Mouse (Mus musculus): ENCODE data around the gene Taf12. TPM values are rescaled to one million over a fixed set of nuclear protein-coding genes. Genes with fewer than 3 reads are reported as not detected.

The Taf12 gene
- polyA plus RNA-seq, 1 experiment = 14.0 TPM

- Histone ChIP-seq H3K27me3 (replicated peaks) (no peaks in the 10 kb centered on the region), H3K9me3 (no peaks in the 10 kb centered on the region), H3K4me3 (replicated peaks) (peak overlapping the region; percentile 93), H3K36me3 (replicated peaks; ENCODE audit: low read length) (peaks cover 43% of the 10 kb centered on the region), H3K4me1 (peaks cover 30% of the 10 kb centered on the region)
- TF ChIP-seq GATA1 (IDR thresholded peaks at IDR 0.05; ENCODE audit: borderline replicate concordance, low read length) (peak; percentile 62; the same call in 1 of the 3 replicates), FLI1 (IDR thresholded peaks at IDR 0.05; ENCODE audit: low read length) (no peak)
Observed at GRCm38 (mm10) chr4:132309140-132309848, 35.1 kb downstream of the Taf12 start.

GRCm38 (mm10) chr4:132309849-132310472, 35.8 kb downstream of the Taf12 start:
- Histone ChIP-seq H3K4me1 (peaks cover 30% of the 10 kb centered on the region), H3K9me3 (no peaks in the 10 kb centered on the region), H3K4me3 (replicated peaks) (peak overlapping the region; percentile 93), H3K27me3 (replicated peaks) (no peaks in the 10 kb centered on the region), H3K36me3 (replicated peaks; ENCODE audit: low read length) (peaks cover 45% of the 10 kb centered on the region)
- TF ChIP-seq FLI1 (IDR thresholded peaks at IDR 0.05; ENCODE audit: low read length) = no peak
- TF ChIP-seq GATA1 (IDR thresholded peaks at IDR 0.05; ENCODE audit: borderline replicate concordance, low read length) = no peak

- Histone ChIP-seq H3K36me3 (replicated peaks; ENCODE audit: low read length) (peaks cover 54% of the 10 kb centered on the region), H3K4me3 (replicated peaks) (no peak overlapping the region), H3K27me3 (replicated peaks) (no peaks in the 10 kb centered on the region), H3K9me3 (no peaks in the 10 kb centered on the region), H3K4me1 (peaks cover 18% of the 10 kb centered on the region)
- TF ChIP-seq GATA1 (IDR thresholded peaks at IDR 0.05; ENCODE audit: borderline replicate concordance, low read length) (no peak), FLI1 (IDR thresholded peaks at IDR 0.05; ENCODE audit: low read length) (no peak)
Observed at GRCm38 (mm10) chr4:132311209-132311608, 37.0 kb downstream of the Taf12 start.

GRCm38 (mm10) chr4:132311801-132312200, 37.6 kb downstream of the Taf12 start:
- Histone ChIP-seq H3K9me3 (no peaks in the 10 kb centered on the region), H3K4me3 (replicated peaks) (no peak overlapping the region), H3K36me3 (replicated peaks; ENCODE audit: low read length) (peaks cover 60% of the 10 kb centered on the region), H3K4me1 (peaks cover 18% of the 10 kb centered on the region), H3K27me3 (replicated peaks) (no peaks in the 10 kb centered on the region)
- no peak for TF ChIP-seq GATA1 (IDR thresholded peaks at IDR 0.05; ENCODE audit: borderline replicate concordance, low read length)
- TF ChIP-seq FLI1 (IDR thresholded peaks at IDR 0.05; ENCODE audit: low read length) = no peak

GRCm38 (mm10) chr4:132312627-132313026, 38.5 kb downstream of the Taf12 start:
- Histone ChIP-seq H3K36me3 (replicated peaks; ENCODE audit: low read length) (peaks cover 68% of the 10 kb centered on the region), H3K27me3 (replicated peaks) (no peaks in the 10 kb centered on the region), H3K9me3 (no peaks in the 10 kb centered on the region), H3K4me1 (peaks cover 18% of the 10 kb centered on the region), H3K4me3 (replicated peaks) (no peak overlapping the region)
- no peak for TF ChIP-seq GATA1 (IDR thresholded peaks at IDR 0.05; ENCODE audit: borderline replicate concordance, low read length)
- no peak for TF ChIP-seq FLI1 (IDR thresholded peaks at IDR 0.05; ENCODE audit: low read length)

- H3K4me3 ChIP-seq (replicated peaks) = no peak overlapping the region
- TF ChIP-seq GATA1 (IDR thresholded peaks at IDR 0.05; ENCODE audit: borderline replicate concordance, low read length) (no peak), FLI1 (IDR thresholded peaks at IDR 0.05; ENCODE audit: low read length) (no peak)
- H3K9me3 ChIP-seq = no peaks in the 10 kb centered on the region
- no peaks in the 10 kb centered on the region for H3K27me3 ChIP-seq (replicated peaks)
- H3K4me1 ChIP-seq = peaks cover 2% of the 10 kb centered on the region
- peaks cover 87% of the 10 kb centered on the region for H3K36me3 ChIP-seq (replicated peaks; ENCODE audit: low read length)
Observed at GRCm38 (mm10) chr4:132315711-132316110, 41.5 kb downstream of the Taf12 start.

- no peak overlapping the region for H3K4me3 ChIP-seq (replicated peaks)
- H3K27me3 ChIP-seq (replicated peaks) = no peaks in the 10 kb centered on the region
- H3K36me3 ChIP-seq (replicated peaks; ENCODE audit: low read length) = peaks cover 58% of the 10 kb centered on the region
- H3K4me1 ChIP-seq = peaks cover 29% of the 10 kb centered on the region
- H3K9me3 ChIP-seq = no peaks in the 10 kb centered on the region
- TF ChIP-seq GATA1 (IDR thresholded peaks at IDR 0.05; ENCODE audit: borderline replicate concordance, low read length) (no peak), FLI1 (IDR thresholded peaks at IDR 0.05; ENCODE audit: low read length) (no peak)
Observed at GRCm38 (mm10) chr4:132326481-132326880, 52.3 kb downstream of the Taf12 start.

GRCm38 (mm10) chr4:132328391-132328982, 54.3 kb downstream of the Taf12 start:
- Histone ChIP-seq H3K4me3 (replicated peaks) (peak overlapping the region; percentile 99), H3K4me1 (peaks cover 29% of the 10 kb centered on the region), H3K36me3 (replicated peaks; ENCODE audit: low read length) (peaks cover 57% of the 10 kb centered on the region)

GRCm38 (mm10) chr4:132329115-132329834, 55.1 kb downstream of the Taf12 start, which contains the start of gene Trnau1ap:
Gene Trnau1ap (minus strand): TSS chr4:132329538.
- peak within 1 kb of the TSS; percentile 99 for H3K4me3 ChIP-seq (replicated peaks)
- no peaks in the 10 kb centered on the region for H3K9me3 ChIP-seq
- H3K27me3 ChIP-seq (replicated peaks) = no peaks in the 10 kb centered on the region
- TF ChIP-seq GATA1 (IDR thresholded peaks at IDR 0.05; ENCODE audit: borderline replicate concordance, low read length) (no peak), FLI1 (IDR thresholded peaks at IDR 0.05; ENCODE audit: low read length) (0 out of 2 replicates have a peak, but pooled peaks have one; percentile 54)
- H3K36me3 ChIP-seq (replicated peaks; ENCODE audit: low read length) = peaks cover 57% of the 10 kb centered on the region
- H3K4me1 ChIP-seq = peaks cover 29% of the 10 kb centered on the region

More at GRCm38 (mm10) chr4:132328391-132328982, 54.3 kb downstream of the Taf12 start:
- H3K27me3 ChIP-seq (replicated peaks) = no peaks in the 10 kb centered on the region
- TF ChIP-seq GATA1 (IDR thresholded peaks at IDR 0.05; ENCODE audit: borderline replicate concordance, low read length) (no peak), FLI1 (IDR thresholded peaks at IDR 0.05; ENCODE audit: low read length) (no peak)
- no peaks in the 10 kb centered on the region for H3K9me3 ChIP-seq
